Comparison of ENCODE assay signal across 8 mouse cellular contexts in the genomic region with DNA sequence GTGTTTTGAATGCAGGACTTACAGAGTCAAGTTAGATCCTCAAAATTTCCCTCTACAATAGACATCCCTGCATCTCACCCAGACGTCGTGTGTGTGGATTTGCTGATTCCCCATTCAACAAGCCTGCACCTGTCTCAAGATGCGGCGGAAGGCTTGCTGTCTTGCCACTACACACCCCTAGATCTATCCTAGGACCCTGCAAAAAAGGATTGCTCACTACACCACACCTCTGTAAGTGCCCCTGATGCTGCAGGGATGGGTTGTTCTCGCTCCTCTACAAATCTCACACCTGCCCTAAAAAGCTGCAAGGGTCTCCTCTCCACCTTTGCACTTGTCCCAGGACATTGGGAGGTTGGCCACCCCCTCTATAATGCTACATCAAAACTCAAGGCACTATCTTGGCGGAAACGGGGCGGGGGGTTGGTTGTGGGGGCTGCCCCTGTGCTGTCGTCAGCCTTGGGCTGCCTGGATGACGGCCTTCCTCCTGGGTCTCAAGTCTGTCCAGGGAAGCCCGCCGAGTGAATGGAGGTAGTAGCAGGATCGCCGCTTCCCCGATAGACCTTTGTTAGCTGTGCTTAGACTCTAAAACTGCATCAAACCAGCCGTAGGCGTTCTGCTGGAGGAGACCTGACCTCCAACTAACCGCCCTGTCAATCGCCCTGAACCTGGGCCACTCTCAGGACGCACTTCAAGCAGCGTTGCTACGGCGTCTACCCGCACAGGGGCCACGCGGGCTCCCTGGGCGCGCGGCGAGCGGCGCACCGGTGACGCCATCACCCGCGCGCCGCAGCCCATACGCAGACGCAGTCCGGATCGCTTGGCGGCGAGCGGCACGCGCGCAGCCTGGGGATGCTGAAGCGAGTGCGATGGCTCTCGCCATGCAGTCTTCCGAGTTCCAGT. TPM values are rescaled to one million over a fixed set of nuclear protein-coding genes. Genes with fewer than 3 reads are reported as not detected.
A peak's percentile ranks its signal among the peaks of the same experiment; 100 is the strongest.
DNase-seq lines count a peak whose midpoint lies in the region; ATAC-seq lines count a peak whose summit lies in the region.

Gene Rrp1b (plus strand): TSS at position 492 of the 900 bp plus-strand sequence.
Gene Hsf2bp (minus strand): TSS at position 741 of the 900 bp plus-strand sequence.

- 5% methylated on average over 52 of the region's 52 CpGs for WGBS in hindbrain, embryonic 12.5 days

- H3K9ac ChIP-seq in hindbrain, embryonic 12.5 days, result peak within 1 kb of the TSS; percentile 81

- H3K4me3 ChIP-seq in hindbrain, embryonic 12.5 days, result peak within 1 kb of the TSS; percentile 86

- H3K27me3 ChIP-seq in hindbrain, embryonic 12.5 days, result no peaks in the 10 kb centered on the region

- ATAC-seq in frontal cortex, adult (ENCODE audit: low TSS enrichment), result peak; percentile 98
- ATAC-seq in hindbrain, embryonic 12.5 days (ENCODE audit: low FRiP score), result peak; percentile 97

- peak within 1 kb of the TSS; percentile 80 for H3K27ac ChIP-seq in hindbrain, embryonic 12.5 days

- H3K4me2 ChIP-seq in hindbrain, embryonic 12.5 days (replicated peaks), result peak within 1 kb of the TSS; percentile 95

- no peaks in the 10 kb centered on the region for H3K9me3 ChIP-seq in hindbrain, embryonic 12.5 days (replicated peaks)

- H3K4me1 ChIP-seq in hindbrain, embryonic 12.5 days, result peaks cover 27% of the 10 kb centered on the region

- 0 out of 2 replicates have a peak, but pooled peaks cover under 1% of the 10 kb centered on the region for H3K36me3 ChIP-seq in hindbrain, embryonic 12.5 days

- DNase-seq in NIH3T3 (ENCODE audit: low read depth), result peak; percentile 90
- peak; percentile 67 for DNase-seq in cerebellum, adult 9-10 months
- peak; percentile 74 to 79 for DNase-seq in layer of hippocampus, postnatal 36 days
- peak; percentile 66 for DNase-seq in lung, postnatal 36 days
- peak; percentile 90 for DNase-seq in retina, postnatal 1 day
- DNase-seq in thymus, postnatal 4 days, result peak; percentile 87

RNA-seq across cellular contexts. Expression of gene Rrp1b, which starts in this region (rescaled TPM):
- polyA plus RNA-seq in hindbrain, embryonic 12.5 days (2016; fragmentation: Nextera tagmentation; extraction: Ambion mirVana), result 44.7 and 45.4 TPM in 2 replicates
- total RNA-seq in layer of hippocampus, postnatal 36 days (2021), result 10 to 100 TPM; 17.4 to 19.0 TPM

RNA-seq across cellular contexts. Expression of gene Hsf2bp, which starts in this region (rescaled TPM):
- 0.56 and 0.78 TPM in 2 replicates for polyA plus RNA-seq in hindbrain, embryonic 12.5 days (2016; fragmentation: Nextera tagmentation; extraction: Ambion mirVana)
- 1 to 10 TPM in 1 of 2 experiments, under 1 TPM in 1; 0.43 to 1.3 TPM for total RNA-seq in layer of hippocampus, postnatal 36 days (2021)

Comparison
In these comparisons a context has a peak if more than half of its experiments do, and no peak if none do; other contexts are left out.
1. Peak in every context shown above with its lines: DNase-seq, ATAC-seq, H3K4me3 ChIP-seq and H3K27ac ChIP-seq.